16 mouse cellular contexts compared by ENCODE assay signal in the genomic region with DNA sequence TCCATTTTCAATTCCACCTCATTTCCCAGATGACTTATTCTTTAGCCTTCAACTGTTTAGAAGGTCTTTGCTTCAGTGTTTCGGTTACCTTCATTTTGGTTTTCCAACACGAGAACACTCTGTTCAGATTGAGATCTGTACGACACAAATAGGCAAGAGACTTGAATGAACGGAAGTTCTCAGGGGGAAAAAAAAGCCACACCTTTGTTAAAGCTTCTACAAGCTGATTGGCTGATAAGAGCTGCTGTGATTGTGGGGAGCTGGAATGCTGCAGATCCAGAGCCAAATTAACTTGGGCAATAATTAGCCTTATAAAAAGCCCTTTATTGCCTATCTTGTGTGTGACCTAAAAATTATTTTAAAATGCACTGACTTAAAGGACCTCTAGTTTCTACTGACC. TPM values are rescaled to one million over a fixed set of nuclear protein-coding genes. Genes with fewer than 3 reads are reported as not detected.
"Had no signal": no experiment of that assay in that cellular context is flagged by ENCODE, and none has a peak within 500 bp of the region (broad histone marks: within the 10 kb centered on the region; RNA-seq: fewer than 3 reads in every experiment).

No protein-coding gene starts in this region.

- H3K36me3 ChIP-seq: limb, embryonic 15.5 days; liver, embryonic 12.5 days; midbrain, embryonic 10.5 days had no signal

- ATAC-seq: intestine, embryonic 16.5 days; liver, embryonic 12.5 days had no signal

- H3K4me3 ChIP-seq: limb, embryonic 15.5 days; liver, embryonic 12.5 days; midbrain, embryonic 10.5 days; myocyte had no signal

- H3K4me1 ChIP-seq: limb, embryonic 15.5 days; midbrain, embryonic 10.5 days had no signal

- DNase-seq: layer of hippocampus, adult 9-11 months; layer of hippocampus, postnatal 36 days; midbrain, embryonic 14.5 days; thymus, postnatal 4 days had no signal

- H3K27me3 ChIP-seq: limb, embryonic 15.5 days had no signal

- H3K9me3 ChIP-seq: limb, embryonic 15.5 days; liver, embryonic 12.5 days; midbrain, embryonic 10.5 days had no signal

- H3K27ac ChIP-seq: kidney, postnatal 0 days; limb, embryonic 15.5 days; liver, embryonic 12.5 days; midbrain, embryonic 10.5 days had no signal

- H3K4me2 ChIP-seq: limb, embryonic 15.5 days; liver, embryonic 12.5 days had no signal

- H3K9ac ChIP-seq: limb, embryonic 15.5 days; liver, embryonic 12.5 days had no signal

RNA-seq across cellular contexts. Expression of a gene that starts 19.3 kb away (rescaled TPM):
- total RNA-seq: layer of hippocampus, adult 18-20 months; layer of hippocampus, postnatal 36 days; left cerebral cortex, adult 8-10 months; left cerebral cortex, postnatal 25 days; megakaryocyte, adult 5-6 weeks had no signal
- polyA plus RNA-seq: limb, embryonic 11.5 days; liver, embryonic 12.5 days; midbrain, embryonic 10.5 days; midbrain, embryonic 14.5 days; neural tube, embryonic 11.5 days had no signal

RNA-seq across cellular contexts. Expression of a gene that starts 26.3 kb away (rescaled TPM):
- total RNA-seq: layer of hippocampus, postnatal 36 days; left cerebral cortex, postnatal 25 days had no signal
- polyA plus RNA-seq: midbrain, embryonic 14.5 days had no signal

RNA-seq across cellular contexts. Expression of a gene that starts 32.8 kb away (rescaled TPM):
- total RNA-seq: layer of hippocampus, postnatal 36 days had no signal
- polyA plus RNA-seq: kidney, postnatal 0 days; limb, embryonic 15.5 days; liver, embryonic 12.5 days; midbrain, embryonic 10.5 days; neural tube, embryonic 11.5 days had no signal

RNA-seq across cellular contexts. Expression of a gene that starts 41.8 kb away (rescaled TPM):
- polyA plus RNA-seq: neural tube, embryonic 11.5 days had no signal
